Mouse (Mus musculus) layer of hippocampus, postnatal 14 days (tissue): ENCODE data around the gene Arnt2. TPM values are rescaled to one million over a fixed set of nuclear protein-coding genes. Genes with fewer than 3 reads are reported as not detected.

Source experiments
- DNase-seq, 2 experiments: peaks; one replicate each; pipeline ENCODE4 v3.0.0; 2021 to 2022; ENCODE audit warnings: low spot score in 2 of 2, mixed read lengths in 1 of 2
- total RNA-seq, 2 experiments: library from RNA; stranded (reverse); gene quantifications; 2 replicates each; pipeline ENCODE4 v1.2.3; 2021

The Arnt2 gene
- total RNA-seq, 2 experiments from 2014 or later: 149 to 171 TPM

DNA sequence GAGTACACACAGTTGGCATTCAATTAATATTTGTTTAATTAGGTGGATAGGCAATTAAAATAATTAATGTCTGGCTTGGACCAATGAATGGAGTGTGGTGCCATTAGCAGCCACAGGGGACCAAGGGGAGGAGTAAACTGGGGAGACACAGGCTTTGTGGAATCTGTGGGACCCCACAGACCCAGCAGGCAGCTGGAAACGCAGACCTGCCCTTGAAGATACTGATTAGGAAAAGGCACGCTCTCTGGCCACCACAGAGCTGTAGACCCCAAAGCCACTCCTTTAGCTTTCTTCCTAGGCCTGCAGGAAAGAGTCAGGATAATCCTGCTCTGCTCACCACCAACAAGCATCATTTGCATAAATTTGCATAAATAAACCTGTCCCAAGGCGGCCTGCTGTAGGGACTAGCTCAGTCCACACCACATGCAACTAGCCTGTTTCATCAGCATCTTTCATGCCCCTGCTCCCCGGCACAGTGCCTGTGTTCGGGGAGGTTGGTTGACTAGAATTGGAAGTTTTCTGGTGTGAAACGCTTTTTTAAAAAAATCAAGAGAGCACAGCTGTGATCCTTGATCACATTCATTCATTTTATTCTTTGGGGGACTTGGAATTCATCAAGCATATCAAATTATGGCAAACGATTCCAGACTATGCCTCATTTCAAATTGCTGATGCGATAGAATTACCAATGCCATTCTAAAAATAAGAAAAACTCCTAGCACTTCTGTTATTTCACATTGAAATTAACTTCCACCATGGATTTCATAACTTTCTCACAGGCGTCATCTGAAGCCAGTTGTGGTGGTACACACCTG lies 8.1 kb downstream of the Arnt2 start:
- peak in 1 of 2 experiments; percentile 29 for DNase-seq

DNA sequence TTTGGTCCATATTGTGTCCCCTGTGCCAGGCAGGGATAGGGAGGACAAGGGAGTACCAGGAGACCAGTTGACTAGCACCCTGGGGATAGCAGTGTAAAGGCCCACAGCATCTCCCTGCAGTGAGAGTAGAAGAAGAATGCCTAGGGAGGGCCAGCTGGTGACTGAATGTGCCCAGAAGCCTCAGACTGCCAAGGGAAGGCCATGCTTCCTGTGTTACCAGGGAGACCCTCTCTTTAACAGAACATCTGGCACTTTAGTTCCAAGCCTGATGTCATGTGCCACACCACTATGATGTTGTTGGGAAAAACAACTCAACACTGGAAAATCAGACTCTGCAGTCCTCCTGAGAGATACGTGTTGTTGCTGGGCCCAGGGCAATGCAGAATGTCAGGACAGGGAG lies 12.7 kb downstream of the Arnt2 start:
- DNase-seq: peak in 1 of 2 experiments; percentile 36

DNA sequence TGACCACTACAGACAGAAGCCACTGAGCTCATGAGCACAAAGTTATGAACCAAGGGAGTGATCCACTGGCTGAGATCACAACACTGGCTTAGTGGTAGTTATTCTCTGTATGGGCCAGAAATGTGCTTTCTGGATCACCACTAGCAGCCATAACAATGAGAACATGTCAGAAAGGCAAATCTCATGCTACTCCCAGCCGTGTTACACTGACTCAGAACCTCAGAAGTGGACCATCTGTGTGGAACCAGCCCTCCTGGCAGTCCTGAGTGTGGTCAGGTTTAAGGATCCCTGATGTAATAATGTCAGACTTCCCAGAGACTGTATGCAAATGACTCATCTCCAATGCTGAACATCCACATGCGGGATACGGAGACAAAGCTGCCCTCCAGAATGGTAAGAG lies 13.4 kb downstream of the Arnt2 start:
- DNase-seq: no peak

DNA sequence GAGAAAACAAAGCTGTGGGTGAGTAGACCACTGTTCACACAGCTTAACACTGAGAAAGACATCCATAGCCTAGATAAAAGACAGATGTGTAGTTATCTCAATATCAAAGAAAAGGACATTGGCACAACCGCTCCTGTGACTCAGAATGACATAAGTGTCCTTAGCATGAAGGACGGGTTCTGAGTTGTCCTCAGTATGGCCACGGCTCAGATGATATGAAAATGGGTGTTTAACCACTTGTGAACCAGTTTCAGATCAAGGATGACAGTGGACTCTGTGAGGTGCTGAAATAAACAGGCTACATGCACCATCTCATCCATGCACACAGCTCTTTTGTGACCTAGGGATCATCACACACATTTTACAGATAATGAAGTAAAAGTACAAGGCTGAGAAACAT lies 22.1 kb downstream of the Arnt2 start:
- no peak for DNase-seq

DNA sequence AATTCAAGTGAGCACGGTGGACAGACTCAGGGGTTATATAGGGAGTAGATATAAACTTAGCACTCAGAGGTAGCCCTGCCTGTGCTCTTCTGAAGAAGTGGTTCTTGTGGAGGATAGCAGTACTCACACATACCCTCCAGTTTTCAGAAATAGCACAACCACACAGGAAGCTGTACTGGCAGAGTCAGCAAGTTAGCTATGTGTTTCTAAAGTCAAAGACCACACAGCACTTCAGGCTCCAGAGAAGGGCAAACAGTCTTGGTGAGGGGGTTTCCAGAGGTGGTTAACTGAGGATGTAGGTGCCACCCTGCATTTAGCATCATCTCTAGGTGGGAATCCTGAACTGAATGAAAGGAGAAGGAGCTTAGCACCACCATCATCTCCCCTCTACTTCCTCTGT lies 23.5 kb downstream of the Arnt2 start:
- DNase-seq: no peak

DNA sequence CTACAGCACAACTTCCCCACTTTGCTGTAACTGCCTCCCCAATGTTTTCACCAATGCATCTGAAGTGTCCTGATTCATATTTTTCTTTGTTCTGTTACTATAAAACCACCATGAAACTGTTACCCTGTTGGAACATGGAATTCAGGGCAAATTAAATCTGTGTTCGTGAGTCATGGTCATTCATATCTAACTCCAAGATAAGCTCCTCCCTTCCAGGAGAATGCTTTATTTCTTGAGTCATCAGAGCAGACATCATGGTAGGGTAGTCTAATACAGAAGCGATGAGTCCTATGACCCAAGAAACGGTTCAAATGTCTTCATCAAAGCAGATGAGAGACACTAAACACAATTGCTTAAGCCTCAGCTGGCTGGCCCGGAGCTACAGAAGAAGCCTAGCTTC lies 25.2 kb downstream of the Arnt2 start:
- DNase-seq: no peak

DNA sequence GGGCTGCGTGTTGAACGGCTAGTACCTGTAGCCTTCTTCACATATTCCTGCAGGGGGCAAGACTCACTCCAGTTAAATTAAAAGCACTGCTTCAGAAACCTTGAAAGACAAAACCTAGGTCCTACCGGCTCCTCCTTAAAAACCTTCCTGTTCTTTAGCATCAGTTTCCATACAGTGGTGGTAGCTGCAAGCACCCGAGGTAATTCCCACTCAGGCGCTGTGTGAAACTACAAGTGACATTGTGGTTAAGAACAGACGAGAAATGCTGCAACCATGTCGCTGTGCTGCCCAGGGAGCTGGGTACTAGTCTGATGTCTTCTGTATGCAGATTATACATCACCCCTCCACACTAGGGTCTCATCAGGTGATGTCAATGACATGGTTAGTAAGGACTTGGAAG lies 25.9 kb downstream of the Arnt2 start:
- DNase-seq: no peak

DNA sequence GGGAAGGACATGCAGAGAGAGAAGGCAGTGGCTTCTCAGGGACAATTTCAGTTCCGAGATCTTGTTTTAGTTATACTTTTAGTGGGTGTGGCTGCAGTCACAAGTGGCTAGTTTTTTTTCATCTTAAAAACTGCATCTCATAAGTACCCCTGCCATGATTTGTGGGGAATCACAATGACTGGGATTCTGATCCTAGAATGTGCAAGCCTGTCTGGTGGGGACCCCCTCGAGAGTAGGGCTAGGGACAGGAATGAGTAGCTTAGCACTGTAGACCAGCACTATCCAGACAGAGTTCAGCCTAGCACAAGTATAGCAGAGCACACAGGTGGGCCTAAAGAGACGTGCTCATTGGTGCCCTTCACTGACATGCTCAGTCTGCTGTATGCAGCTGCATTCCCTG lies 27.6 kb downstream of the Arnt2 start:
- DNase-seq: no peak

DNA sequence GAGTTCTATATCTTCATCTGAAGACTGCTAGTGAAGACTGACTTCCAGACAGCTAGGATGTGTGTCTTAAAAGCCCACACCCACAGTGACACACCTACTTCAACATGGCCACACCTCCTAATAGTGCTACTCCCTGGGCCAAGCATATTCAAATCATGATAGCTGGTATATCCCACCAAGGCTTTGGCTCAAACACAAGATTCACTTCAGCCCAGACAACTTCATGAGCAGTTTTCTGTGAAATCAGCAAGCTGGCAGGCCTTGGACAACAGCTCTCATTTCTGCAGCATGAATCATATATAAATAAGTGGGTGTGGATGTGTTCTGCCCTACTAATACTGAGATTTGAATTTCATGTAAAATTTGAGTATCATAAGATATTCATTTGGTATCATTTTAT lies 29.2 kb downstream of the Arnt2 start:
- DNase-seq: no peak

DNA sequence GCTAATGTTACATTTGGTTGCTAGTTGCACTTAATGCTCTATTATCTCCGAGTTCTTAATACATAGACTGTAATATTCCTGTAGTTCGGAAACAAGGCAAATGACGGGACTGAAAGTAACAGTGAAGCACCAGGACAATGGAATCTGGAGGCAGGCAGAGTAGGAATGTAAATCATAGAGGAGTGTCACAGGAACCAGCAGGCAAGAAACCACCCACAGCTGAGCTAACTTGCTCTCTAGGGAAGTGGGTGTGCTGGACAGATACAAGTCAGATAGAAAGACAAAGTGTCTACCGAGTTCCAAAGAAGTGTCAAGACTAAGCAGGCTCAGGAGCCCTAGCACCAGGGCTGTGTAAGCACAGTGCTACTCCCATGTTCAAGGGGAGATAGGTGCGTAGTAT lies 32.6 kb downstream of the Arnt2 start:
- no peak for DNase-seq

DNA sequence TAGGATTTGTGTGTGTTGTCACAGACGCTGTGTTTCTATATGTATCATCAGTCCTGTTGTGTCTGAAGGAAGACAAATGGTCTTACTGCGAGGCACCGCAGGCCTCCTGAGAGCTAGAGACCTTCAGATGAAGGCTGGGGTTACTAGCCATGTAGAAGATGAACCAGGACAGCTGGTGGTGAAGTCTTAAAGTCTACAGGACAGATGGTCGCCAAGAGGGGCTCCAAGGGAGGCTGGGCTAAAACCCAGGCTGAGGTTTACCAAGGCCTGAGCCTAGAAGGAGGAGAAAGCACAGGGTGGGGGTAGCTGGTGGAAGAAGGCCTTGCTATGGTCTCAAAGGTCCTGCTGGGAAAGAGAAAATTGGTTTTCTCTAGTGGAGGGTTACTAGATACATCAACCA lies 36.3 kb downstream of the Arnt2 start:
- no peak for DNase-seq

DNA sequence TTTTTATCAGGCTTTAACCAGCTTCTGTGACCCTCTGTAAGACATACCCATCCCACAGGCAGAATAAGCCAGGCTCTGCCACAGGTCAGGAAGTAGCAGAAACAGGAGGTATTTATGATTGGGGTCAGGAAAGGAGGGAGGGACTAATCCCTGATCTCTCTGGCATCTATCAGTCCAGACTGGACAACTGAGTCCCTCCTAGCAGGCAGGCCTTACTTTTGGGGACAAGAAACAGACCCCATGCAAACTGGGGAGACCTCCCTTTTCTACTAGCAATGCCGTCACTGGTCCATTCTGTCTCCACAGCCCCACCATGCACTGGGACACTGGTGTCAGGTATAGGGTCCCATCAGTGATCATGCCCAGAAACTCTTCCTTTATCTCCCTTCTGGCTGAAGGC lies 37.1 kb downstream of the Arnt2 start:
- no peak for DNase-seq

DNA sequence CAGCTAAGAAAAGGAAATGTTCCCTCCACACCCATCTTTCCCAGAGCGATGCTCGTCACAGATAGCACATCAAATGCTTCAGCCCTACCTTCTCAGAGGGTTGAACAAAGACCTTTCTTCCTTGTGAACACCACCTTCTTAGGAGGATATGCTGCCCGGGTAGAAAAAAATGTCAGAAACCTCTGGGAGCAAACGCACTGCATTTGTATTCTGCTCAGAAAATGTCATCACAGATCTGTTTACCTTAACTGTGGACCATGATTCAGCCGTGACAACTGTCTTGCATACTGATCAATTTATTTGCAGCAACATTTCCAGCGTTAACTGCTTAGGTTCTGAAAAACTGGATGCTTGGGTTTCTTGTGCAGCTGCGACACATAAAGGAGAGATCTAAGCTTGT lies 37.7 kb downstream of the Arnt2 start:
- DNase-seq: no peak

DNA sequence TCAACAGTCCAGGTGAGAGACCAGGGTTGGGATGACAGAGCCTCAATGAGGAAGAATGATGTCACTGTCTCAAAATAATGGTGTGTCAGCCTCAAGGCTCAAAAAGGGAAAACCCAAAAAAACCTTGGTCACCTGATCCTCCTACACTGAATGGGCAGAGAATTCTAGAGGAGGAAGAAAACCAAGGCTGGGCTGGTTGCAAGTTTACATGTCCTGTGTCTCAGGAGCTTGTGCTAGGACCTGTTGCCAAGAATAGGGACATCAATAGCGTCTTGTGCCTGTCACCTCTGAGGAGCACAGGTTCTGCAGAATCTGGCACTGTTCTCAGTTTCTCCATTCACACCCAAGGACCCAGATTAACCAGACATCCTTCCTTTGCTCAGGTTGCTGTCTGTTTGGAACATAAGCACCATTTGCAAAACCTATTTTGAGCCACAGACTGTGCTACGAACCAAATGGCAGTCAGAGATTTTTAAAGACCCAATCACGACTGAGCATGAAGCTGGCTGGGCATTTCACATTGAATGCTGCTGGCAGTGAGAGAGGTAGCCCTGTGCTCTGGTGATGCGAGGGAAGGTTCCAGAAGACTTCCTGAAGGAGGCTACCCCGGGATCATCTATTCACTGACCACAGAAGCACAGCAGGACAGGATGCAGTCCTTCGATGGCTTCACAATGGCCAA lies 38.9 kb downstream of the Arnt2 start:
- DNase-seq: no peak

DNA sequence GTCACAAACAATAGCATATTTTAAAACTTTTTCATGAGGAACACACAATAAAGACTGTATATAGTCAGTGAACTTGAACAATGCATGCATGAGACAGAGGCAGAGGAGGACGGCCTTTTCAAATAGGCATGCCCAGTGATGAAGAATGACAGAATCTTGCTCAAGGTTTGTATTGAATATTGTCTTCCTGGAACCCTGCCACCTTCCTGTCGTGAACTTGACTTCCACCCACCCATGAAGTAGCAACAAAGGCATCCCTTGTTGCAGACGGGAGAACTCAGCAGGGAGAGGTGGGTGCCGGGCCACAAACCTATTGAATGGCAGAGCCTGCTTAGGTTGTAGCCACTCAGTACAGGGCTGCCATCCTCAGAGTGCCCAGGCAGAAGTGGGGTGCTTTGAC lies 43.7 kb downstream of the Arnt2 start:
- DNase-seq: no peak

DNA sequence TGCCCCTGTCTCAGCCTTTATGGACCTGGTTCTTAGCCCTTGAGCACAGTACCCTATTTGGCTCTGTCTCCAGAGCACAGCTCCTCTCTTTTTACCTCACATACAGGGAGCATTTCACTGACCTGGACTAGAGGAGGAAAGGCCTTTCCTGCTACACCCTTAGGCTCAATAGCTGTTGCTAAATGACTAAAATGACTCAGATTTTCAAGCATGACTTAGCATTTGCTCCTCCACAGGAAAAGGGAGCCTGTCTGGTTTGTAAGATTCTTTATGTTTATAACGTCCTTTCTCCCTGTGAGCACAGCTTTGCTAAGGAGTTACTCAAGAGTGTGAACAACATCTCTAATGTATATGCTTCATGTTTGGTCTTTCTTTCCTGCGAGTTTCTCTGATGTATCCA lies 47.3 kb downstream of the Arnt2 start:
- no peak for DNase-seq

DNA sequence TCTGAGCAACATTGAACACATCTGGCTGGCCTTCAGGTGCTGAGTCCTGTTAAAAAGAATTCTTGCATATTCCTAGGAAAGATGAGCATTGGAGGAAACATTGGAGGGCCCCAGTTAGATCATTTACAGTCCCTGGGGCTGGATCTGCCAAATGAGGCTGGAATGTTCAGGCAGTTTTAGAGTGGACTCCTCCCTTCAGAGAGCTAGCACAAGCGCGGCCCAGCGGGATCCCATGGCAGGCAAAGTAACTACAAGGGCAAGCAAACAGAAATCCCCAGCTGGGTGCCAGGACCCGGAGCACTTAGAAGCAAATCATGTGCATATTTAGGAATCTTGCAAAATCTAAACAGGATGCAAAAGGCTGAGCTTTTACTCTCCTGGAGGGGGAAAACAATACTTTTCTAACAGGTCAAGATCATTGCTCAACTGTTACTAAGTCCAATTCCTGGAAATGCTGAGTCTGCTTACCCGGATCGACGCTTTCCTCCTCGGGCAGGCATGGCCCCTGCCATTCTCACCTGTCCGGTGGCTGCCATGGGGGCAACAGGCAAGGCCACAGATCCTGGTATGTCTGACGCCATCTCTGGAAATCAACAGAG lies 48.8 kb downstream of the Arnt2 start:
- DNase-seq: no peak

DNA sequence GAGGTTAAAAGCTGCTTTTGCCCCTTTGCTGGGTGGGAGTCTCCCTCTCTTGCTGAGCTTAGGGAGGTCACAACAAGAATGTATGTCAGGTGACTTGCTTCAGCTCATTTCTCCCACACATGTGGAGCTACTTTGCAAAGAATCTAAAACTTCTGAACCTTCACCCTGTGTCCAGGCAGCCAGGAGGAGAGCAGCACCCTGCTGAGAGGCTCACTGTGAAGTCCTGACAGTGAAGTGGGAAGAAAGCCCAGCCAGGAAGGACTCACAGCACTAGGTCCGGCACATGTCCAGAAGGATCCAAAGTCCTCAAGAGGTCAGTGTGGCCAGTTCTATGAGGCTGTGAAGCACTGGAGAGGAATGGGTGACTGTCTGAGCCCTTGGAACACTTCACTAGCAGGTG lies 51.5 kb downstream of the Arnt2 start:
- DNase-seq: no peak

DNA sequence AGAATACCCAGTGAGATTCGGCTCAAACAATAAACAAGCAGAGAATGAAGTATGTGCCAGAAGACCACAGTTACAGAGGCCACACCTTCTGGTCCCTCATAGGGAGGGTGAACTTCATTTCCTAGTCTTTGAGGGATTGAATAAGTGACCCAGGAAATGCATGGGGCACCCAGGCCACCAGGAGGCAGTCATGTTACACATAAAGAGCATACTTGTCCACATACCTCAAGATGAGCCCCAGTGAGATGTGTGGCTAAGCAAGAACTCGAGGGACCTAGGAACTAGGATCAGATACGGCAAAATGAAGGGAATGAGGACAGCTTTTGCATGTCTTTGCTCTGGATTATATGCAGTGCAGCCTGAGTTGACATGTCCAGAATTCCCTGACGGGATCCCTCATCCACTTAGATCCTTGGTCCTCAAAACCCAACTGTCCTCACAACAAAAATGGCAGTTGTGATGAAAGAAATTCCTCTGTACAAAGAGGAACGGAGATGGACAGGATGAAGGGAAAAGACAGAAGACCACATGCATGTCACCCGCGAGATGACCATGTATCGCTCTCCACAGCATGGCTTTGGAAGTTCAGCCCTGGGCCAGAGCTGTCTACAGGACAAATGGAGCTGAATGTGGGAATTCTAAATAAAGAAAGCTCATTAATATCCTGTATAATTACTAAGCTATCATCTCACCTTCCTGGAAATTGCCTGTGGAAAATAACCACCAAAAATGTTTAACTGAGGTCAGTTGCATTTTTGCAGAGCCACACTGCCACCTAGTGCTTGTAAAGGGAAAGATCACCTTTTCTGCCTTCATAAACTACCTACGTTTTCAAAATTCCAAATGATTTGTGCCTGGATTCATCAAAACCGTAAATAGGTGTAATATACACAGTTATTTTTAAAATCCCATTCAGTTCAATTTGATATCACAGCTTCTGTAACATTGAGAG lies 54.1 kb downstream of the Arnt2 start:
- peak; percentile 61 to 70 for DNase-seq

DNA sequence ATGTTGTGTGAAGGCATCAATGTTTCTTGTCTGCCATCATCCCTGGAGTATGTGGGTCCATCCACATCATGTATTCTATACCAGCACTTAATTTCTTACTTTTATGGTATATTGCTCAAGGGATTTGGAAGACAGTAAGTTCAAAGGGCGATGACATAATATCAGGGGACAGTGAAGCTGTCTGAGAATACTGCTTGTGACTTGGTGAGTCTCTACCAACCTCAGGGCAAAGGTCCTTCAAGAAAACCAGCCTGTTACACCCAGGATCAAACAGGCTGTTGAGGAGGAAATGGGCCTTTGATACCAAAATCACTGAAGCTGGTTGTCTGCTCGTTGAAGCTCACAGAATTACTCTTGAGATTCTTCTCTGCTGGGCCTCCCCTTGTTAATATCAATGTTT lies 55.1 kb downstream of the Arnt2 start:
- no peak for DNase-seq

DNA sequence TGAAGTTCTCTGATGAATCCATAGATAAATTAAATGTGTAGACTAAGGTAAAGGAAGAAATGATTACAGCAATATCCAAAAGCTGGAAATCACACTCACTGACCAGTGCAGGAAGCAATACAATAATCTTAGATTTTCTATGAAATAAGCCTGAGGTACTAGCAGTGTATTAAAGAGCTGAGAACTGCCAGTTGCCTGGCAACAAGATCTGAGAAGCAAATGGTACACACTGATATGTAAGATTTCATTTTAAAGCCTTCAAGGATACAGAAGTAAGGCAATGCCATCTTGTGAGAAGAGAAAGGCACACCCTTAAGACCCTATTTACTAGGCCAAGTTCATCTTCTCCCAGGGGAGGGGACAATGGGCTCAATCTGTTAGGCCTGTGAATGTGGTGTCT lies 59.4 kb downstream of the Arnt2 start:
- DNase-seq: no peak
